Mouse (Mus musculus): ENCODE results near the gene Lrp6. TPM values are rescaled to one million over a fixed set of nuclear protein-coding genes. Genes with fewer than 3 reads are reported as not detected.

Lrp6 gene
- polyA plus RNA-seq, 1 experiment from 2014 or later, result 20.6 TPM

DNA sequence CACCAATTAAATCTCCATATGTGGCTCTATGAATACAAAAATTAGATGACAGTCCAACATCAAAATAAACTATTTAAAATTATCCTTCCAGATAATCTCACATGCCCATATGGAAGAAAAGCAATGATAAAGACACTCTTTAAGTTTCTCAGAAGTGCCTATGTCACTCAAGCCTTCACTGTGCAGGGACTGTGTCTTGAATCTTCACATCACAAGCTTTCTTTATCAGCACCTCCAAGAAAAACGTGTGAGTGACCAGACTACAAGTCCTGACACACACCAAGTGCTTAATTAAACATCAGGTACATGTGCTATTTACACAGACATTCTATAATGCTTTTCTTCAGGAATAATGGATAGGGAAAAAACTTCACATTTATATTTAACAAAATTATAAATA, 34.8 kb downstream of the Lrp6 start:
- 20% methylated on average over 1 of the region's 1 CpGs for WGBS (ENCODE audit: insufficient replicate concordance)
- Histone ChIP-seq H3K9ac (ENCODE audit: low read depth, low read length) (no peak overlapping the region), H3K36me3 (ENCODE audit: control insufficient read depth, insufficient read depth, low read length) (no peaks in the 10 kb centered on the region), H3K27me3 (ENCODE audit: control insufficient read depth, insufficient read depth, low read length) (no peaks in the 10 kb centered on the region), H3K4me3 (ENCODE audit: low read depth, low read length) (no peak overlapping the region), H3K4me2 (no peak overlapping the region), H3K9me3 (replicated peaks; ENCODE audit: control insufficient read depth, low read length) (no peaks in the 10 kb centered on the region), H3K4me1 (ENCODE audit: control insufficient read depth, insufficient read depth, low read length) (peaks cover 18% of the 10 kb centered on the region), H3K27ac (ENCODE audit: low read depth, low read length) (no peak overlapping the region)
- ATAC-seq (replicated peaks; ENCODE audit: insufficient number of reproducible peaks, low FRiP score, low TSS enrichment), result no peak

DNA sequence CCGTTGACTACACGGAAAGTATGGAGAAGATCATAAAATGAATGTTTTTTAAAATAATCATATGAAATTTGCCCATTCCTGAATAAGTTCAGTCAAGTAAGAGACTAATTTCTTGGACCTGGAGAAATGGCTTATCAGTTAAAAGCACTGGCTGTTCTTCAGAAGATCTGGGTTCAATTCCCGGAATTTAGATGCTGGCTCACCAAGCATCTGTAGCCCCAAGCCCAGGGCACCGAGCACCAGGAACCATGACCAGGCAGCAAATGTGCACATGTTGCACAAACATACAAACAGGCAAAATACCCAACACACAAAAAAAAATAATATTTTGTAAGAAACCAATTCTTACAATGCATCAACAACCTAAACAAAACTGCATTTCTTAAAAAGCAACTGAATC, 37.4 kb downstream of the Lrp6 start:
- Histone ChIP-seq H3K27ac (ENCODE audit: low read depth, low read length) (no peak overlapping the region), H3K4me3 (ENCODE audit: low read depth, low read length) (no peak overlapping the region), H3K27me3 (ENCODE audit: control insufficient read depth, insufficient read depth, low read length) (no peaks in the 10 kb centered on the region), H3K4me1 (ENCODE audit: control insufficient read depth, insufficient read depth, low read length) (peaks cover 27% of the 10 kb centered on the region), H3K36me3 (ENCODE audit: control insufficient read depth, insufficient read depth, low read length) (no peaks in the 10 kb centered on the region), H3K9ac (ENCODE audit: low read depth, low read length) (no peak overlapping the region), H3K9me3 (replicated peaks; ENCODE audit: control insufficient read depth, low read length) (no peaks in the 10 kb centered on the region), H3K4me2 (no peak overlapping the region)
- 89% methylated on average over 4 of the region's 4 CpGs for WGBS (ENCODE audit: insufficient replicate concordance)
- no peak for ATAC-seq (replicated peaks; ENCODE audit: insufficient number of reproducible peaks, low FRiP score, low TSS enrichment)

DNA sequence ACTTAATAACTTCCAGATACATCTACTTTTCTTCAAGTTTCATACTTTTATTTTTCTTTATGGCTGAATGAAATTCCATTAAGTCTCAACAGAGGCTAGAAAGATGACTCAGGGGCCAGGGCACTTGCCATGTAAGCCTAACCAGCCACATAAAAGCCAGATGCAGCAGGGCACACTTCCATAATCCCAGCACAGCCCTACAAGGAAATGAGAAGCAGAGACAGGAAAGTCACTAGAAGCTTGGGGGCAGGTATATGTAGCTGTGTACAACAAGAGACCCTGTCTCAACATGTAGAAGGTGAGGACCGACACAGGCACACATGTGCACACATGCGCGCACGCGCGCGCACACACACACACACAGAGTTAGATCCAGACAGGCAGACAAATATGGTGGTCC, 38.4 kb downstream of the Lrp6 start:
- Histone ChIP-seq H3K4me2 (no peak overlapping the region), H3K27ac (ENCODE audit: low read depth, low read length) (no peak overlapping the region), H3K9me3 (replicated peaks; ENCODE audit: control insufficient read depth, low read length) (no peaks in the 10 kb centered on the region), H3K4me1 (ENCODE audit: control insufficient read depth, insufficient read depth, low read length) (peaks cover 27% of the 10 kb centered on the region), H3K27me3 (ENCODE audit: control insufficient read depth, insufficient read depth, low read length) (no peaks in the 10 kb centered on the region), H3K9ac (ENCODE audit: low read depth, low read length) (no peak overlapping the region), H3K4me3 (ENCODE audit: low read depth, low read length) (no peak overlapping the region), H3K36me3 (ENCODE audit: control insufficient read depth, insufficient read depth, low read length) (no peaks in the 10 kb centered on the region)
- ATAC-seq (replicated peaks; ENCODE audit: insufficient number of reproducible peaks, low FRiP score, low TSS enrichment), result no peak
- WGBS (ENCODE audit: insufficient replicate concordance), result 97% methylated on average over 7 of the region's 7 CpGs

DNA sequence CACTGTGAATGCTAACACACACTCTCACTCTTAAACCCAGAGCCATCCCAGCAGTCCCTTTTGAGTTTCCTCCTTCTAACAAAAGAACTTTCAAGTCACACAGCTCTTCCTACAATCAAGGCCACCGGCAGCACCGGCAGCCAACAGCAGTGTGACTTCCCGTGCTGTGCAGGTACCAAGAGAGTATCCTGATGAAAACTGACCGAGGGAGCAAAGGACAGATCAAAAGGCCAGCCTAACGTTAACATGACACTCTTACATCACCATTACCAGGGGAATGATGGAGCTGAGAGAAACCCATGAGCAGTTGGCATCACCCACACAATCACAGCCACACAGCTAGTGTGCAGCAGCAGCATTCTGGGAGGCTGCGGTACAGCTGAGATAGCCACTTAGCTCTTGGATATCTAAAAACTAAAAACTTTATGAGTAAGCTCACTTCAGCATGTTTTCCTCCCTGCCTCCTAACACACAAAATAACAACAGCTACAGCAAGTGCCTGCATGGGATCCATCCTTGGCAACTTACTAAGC, 39.1 kb downstream of the Lrp6 start:
- H3K9me3 ChIP-seq (replicated peaks; ENCODE audit: control insufficient read depth, low read length), result no peaks in the 10 kb centered on the region
- no peak for ATAC-seq (replicated peaks; ENCODE audit: insufficient number of reproducible peaks, low FRiP score, low TSS enrichment)
- H3K36me3 ChIP-seq (ENCODE audit: control insufficient read depth, insufficient read depth, low read length), result no peaks in the 10 kb centered on the region
- 33% methylated on average over 6 of the region's 6 CpGs for WGBS (ENCODE audit: insufficient replicate concordance)
- no peak overlapping the region for H3K4me3 ChIP-seq (ENCODE audit: low read depth, low read length)
- H3K4me1 ChIP-seq (ENCODE audit: control insufficient read depth, insufficient read depth, low read length), result peaks cover 27% of the 10 kb centered on the region
- H3K4me2 ChIP-seq, result no peak overlapping the region
- H3K27ac ChIP-seq (ENCODE audit: low read depth, low read length), result no peak overlapping the region
- H3K27me3 ChIP-seq (ENCODE audit: control insufficient read depth, insufficient read depth, low read length), result no peaks in the 10 kb centered on the region
- H3K9ac ChIP-seq (ENCODE audit: low read depth, low read length), result no peak overlapping the region

DNA sequence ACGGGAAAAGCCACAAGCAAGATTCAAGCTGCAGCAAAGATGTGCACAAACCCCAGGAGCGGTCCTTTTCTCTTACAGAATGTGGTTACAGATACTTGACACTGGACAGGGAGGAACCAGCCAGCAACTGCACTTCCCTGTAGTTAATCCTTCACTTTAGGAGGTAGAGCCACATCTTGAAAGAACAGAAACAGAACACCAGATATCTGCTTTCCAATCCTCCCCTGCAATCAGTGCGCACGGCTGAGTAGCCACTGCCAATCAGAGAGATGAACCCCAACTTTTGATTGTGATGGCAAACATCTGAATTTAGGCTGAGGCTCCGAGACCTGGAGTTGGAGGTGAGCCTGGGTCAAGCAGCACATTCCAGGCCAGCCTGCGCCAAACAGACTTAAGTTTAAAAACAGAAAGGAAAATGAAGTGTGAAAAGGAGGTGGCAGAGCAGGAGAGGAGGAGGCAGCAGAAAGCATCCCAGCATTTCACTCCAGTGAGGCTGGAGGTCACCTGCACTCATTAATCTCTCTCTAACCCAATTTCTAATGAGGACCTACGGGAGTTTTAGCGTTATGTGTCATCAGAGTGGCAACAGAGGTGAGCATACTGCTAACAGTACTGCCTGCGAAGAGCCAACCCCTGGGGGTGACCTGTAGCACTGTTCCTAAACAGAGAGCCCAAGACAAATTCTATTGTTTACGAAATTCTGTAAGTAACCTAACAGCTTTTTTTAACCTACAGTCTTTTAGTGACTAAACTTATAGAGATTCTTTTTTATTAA, 39.8 kb downstream of the Lrp6 start:
- no peaks in the 10 kb centered on the region for H3K36me3 ChIP-seq (ENCODE audit: control insufficient read depth, insufficient read depth, low read length)
- WGBS (ENCODE audit: insufficient replicate concordance), result 49% methylated on average over 10 of the region's 10 CpGs
- no peaks in the 10 kb centered on the region for H3K9me3 ChIP-seq (replicated peaks; ENCODE audit: control insufficient read depth, low read length)
- no peak overlapping the region for H3K4me2 ChIP-seq
- no peak overlapping the region for H3K9ac ChIP-seq (ENCODE audit: low read depth, low read length)
- peaks cover 27% of the 10 kb centered on the region for H3K4me1 ChIP-seq (ENCODE audit: control insufficient read depth, insufficient read depth, low read length)
- no peak overlapping the region for H3K27ac ChIP-seq (ENCODE audit: low read depth, low read length)
- ATAC-seq (replicated peaks; ENCODE audit: insufficient number of reproducible peaks, low FRiP score, low TSS enrichment), result no peak
- no peak overlapping the region for H3K4me3 ChIP-seq (ENCODE audit: low read depth, low read length)
- H3K27me3 ChIP-seq (ENCODE audit: control insufficient read depth, insufficient read depth, low read length), result no peaks in the 10 kb centered on the region

DNA sequence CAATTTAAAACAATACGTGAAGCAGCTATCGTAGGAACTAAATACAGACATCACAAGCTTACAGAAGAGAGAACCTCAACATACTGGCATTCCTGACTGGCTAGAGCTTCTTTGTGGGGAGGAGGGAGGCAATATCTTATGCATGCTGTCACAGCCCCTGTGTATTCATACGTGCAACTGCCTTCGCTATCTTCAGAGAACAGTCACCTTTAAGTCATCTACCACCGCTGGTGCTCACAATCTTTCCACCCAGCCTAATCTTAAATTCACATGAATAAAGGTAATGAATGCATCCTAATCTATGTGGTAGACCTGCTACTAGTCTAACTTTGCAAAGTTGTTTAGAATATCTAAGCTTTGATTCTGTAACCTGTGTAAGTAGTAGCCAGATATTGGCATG, 40.5 kb downstream of the Lrp6 start:
- H3K4me3 ChIP-seq (ENCODE audit: low read depth, low read length), result no peak overlapping the region
- peaks cover 27% of the 10 kb centered on the region for H3K4me1 ChIP-seq (ENCODE audit: control insufficient read depth, insufficient read depth, low read length)
- no peaks in the 10 kb centered on the region for H3K36me3 ChIP-seq (ENCODE audit: control insufficient read depth, insufficient read depth, low read length)
- H3K9ac ChIP-seq (ENCODE audit: low read depth, low read length), result no peak overlapping the region
- H3K27me3 ChIP-seq (ENCODE audit: control insufficient read depth, insufficient read depth, low read length), result no peaks in the 10 kb centered on the region
- ATAC-seq (replicated peaks; ENCODE audit: insufficient number of reproducible peaks, low FRiP score, low TSS enrichment), result no peak
- WGBS (ENCODE audit: insufficient replicate concordance), result 53% methylated on average over 5 of the region's 5 CpGs
- H3K27ac ChIP-seq (ENCODE audit: low read depth, low read length), result no peak overlapping the region
- H3K9me3 ChIP-seq (replicated peaks; ENCODE audit: control insufficient read depth, low read length), result no peaks in the 10 kb centered on the region
- no peak overlapping the region for H3K4me2 ChIP-seq

DNA sequence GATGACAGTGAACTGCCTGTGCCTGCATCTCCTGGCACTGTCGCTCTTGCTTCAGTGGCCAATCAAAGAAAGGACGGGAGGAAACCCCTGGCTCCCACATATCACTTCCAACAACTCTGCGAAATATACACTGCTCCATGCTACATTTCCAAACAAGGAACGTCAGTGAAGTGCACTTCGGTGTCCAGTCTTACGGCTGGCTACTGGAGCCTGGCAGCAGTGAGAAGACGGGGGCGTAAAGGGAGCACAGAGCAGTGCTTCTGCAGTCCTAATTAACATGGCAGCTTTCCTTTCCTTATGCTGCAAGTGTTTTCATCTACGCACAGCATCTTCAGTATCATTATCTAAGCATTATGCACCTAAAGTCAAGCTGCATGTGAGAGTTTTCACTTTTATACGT, 45.4 kb downstream of the Lrp6 start:
- H3K36me3 ChIP-seq (ENCODE audit: control insufficient read depth, insufficient read depth, low read length), result peaks cover 4% of the 10 kb centered on the region; the same call in 1 of the 2 replicates
- H3K27ac ChIP-seq (ENCODE audit: low read depth, low read length), result no peak overlapping the region
- peaks cover 16% of the 10 kb centered on the region for H3K4me1 ChIP-seq (ENCODE audit: control insufficient read depth, insufficient read depth, low read length)
- no peak overlapping the region for H3K9ac ChIP-seq (ENCODE audit: low read depth, low read length)
- H3K4me2 ChIP-seq, result no peak overlapping the region
- H3K4me3 ChIP-seq (ENCODE audit: low read depth, low read length), result no peak overlapping the region
- H3K9me3 ChIP-seq (replicated peaks; ENCODE audit: control insufficient read depth, low read length), result no peaks in the 10 kb centered on the region
- H3K27me3 ChIP-seq (ENCODE audit: control insufficient read depth, insufficient read depth, low read length), result no peaks in the 10 kb centered on the region
- WGBS (ENCODE audit: insufficient replicate concordance), result 80% methylated on average over 10 of the region's 10 CpGs
- no peak for ATAC-seq (replicated peaks; ENCODE audit: insufficient number of reproducible peaks, low FRiP score, low TSS enrichment)

DNA sequence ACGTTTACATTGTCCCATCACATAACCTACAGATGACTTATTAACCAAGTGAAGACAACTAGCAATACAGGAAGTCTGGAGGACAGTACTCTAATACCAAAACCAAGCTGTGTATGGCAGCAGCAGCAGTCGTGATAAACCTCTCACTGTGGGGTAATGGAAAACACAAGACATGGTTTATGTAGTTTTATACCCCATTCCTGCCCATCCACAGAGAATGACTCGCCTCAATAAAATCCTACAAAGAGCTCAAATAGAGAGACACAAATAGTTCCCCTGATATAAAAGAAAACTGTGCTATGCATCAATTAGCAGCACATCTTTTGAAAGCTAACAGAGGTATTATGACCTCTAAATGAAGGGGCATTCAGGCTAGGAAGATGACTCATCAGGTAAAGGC, 45.9 kb downstream of the Lrp6 start:
- Histone ChIP-seq H3K9ac (ENCODE audit: low read depth, low read length) (no peak overlapping the region), H3K4me1 (ENCODE audit: control insufficient read depth, insufficient read depth, low read length) (peaks cover 12% of the 10 kb centered on the region), H3K36me3 (ENCODE audit: control insufficient read depth, insufficient read depth, low read length) (peaks cover 4% of the 10 kb centered on the region; the same call in 1 of the 2 replicates), H3K9me3 (replicated peaks; ENCODE audit: control insufficient read depth, low read length) (no peaks in the 10 kb centered on the region), H3K27me3 (ENCODE audit: control insufficient read depth, insufficient read depth, low read length) (no peaks in the 10 kb centered on the region), H3K4me3 (ENCODE audit: low read depth, low read length) (no peak overlapping the region), H3K4me2 (no peak overlapping the region), H3K27ac (ENCODE audit: low read depth, low read length) (no peak overlapping the region)
- no peak for ATAC-seq (replicated peaks; ENCODE audit: insufficient number of reproducible peaks, low FRiP score, low TSS enrichment)
- WGBS (ENCODE audit: insufficient replicate concordance), result 64% methylated on average over 3 of the region's 3 CpGs

DNA sequence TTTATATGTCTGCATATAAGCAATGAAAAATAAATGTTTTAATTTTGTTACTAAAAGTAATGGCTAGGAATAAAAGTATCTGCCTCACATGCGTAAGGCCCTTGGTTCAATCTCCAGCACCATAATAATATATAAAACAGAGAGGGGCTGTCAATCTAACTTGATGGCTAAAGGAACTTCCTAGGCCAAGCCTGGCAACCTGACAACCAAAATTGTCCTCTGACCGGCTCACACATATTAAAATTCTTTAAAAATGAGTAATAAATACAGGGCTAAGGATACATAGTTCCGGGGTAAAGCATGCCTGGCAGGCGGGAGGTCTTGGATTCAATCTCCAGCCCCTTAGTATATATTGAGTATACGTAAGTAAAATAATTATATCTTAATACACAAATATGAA, 48.3 kb downstream of the Lrp6 start:
- ATAC-seq (replicated peaks; ENCODE audit: insufficient number of reproducible peaks, low FRiP score, low TSS enrichment), result no peak
- Histone ChIP-seq H3K27ac (ENCODE audit: low read depth, low read length) (no peak overlapping the region), H3K9ac (ENCODE audit: low read depth, low read length) (no peak overlapping the region), H3K36me3 (ENCODE audit: control insufficient read depth, insufficient read depth, low read length) (peaks cover 4% of the 10 kb centered on the region; the same call in 1 of the 2 replicates), H3K9me3 (replicated peaks; ENCODE audit: control insufficient read depth, low read length) (no peaks in the 10 kb centered on the region), H3K4me2 (no peak overlapping the region), H3K4me3 (ENCODE audit: low read depth, low read length) (no peak overlapping the region), H3K4me1 (ENCODE audit: control insufficient read depth, insufficient read depth, low read length) (peaks cover 14% of the 10 kb centered on the region), H3K27me3 (ENCODE audit: control insufficient read depth, insufficient read depth, low read length) (no peaks in the 10 kb centered on the region)
- WGBS (ENCODE audit: insufficient replicate concordance), result 88% methylated on average over 5 of the region's 5 CpGs

Measured in heart, embryonic 11.5 days (tissue).